Mouse (Mus musculus) liver, embryonic 13.5 days (tissue): Measurements from ENCODE around the gene Sfpq. TPM values are rescaled to one million over a fixed set of nuclear protein-coding genes. Genes with fewer than 3 reads are reported as not detected.
"Not testable (repeated sequence)": the region's sequence is repeated elsewhere in the genome, so short reads cannot be mapped to it uniquely, and the experiment has no call there.

Experiments used
- ATAC-seq: fragments of 200-750 bp; cut with Nextera tagmentation; 2 replicates; pipeline ENCODE4 v1.8.0; 2017; ENCODE audit warnings: low read depth, mild to moderate bottlenecking, moderate number of reproducible peaks, moderate library complexity
- DNase-seq: peaks from one replicate; pipeline ENCODE4 v3.0.0; 2022
- H3K27ac ChIP-seq: fragments of 300-500 bp; sonication (generic); 2 replicates; pipeline ENCODE4 v1.5.1; 2015; ENCODE audit warnings: moderate library complexity, mild to moderate bottlenecking, inconsistent platforms
- H3K27me3 ChIP-seq: fragments of 300-500 bp; sonication (generic); 2 replicates; pipeline ENCODE4 v1.6.1; 2015; ENCODE audit warnings: mild to moderate bottlenecking, inconsistent platforms
- H3K36me3 ChIP-seq: fragments of 300-500 bp; sonication (generic); 2 replicates; pipeline ENCODE4 v1.6.1; 2015; ENCODE audit warnings: mild to moderate bottlenecking, inconsistent platforms
- H3K4me1 ChIP-seq: fragments of 300-500 bp; sonication (generic); replicated peaks from 2 replicates; pipeline ENCODE4 v1.6.1; 2015; ENCODE audit warnings: inconsistent platforms
- H3K4me2 ChIP-seq: fragments of 300-500 bp; sonication (generic); 2 replicates; pipeline ENCODE4 v1.6.1; 2015; ENCODE audit warnings: inconsistent platforms, mild to moderate bottlenecking, moderate library complexity
- H3K4me3 ChIP-seq: fragments of 300-500 bp; sonication (generic); replicated peaks from 2 replicates; pipeline ENCODE4 v1.5.1; 2015; ENCODE audit warnings: mild to moderate bottlenecking, inconsistent platforms
- H3K9ac ChIP-seq: fragments of 300-500 bp; sonication (generic); 2 replicates; pipeline ENCODE4 v1.6.1; 2015; ENCODE audit warnings: mild to moderate bottlenecking, inconsistent platforms
- H3K9me3 ChIP-seq: fragments of 300-500 bp; sonication (generic); replicated peaks from 2 replicates; pipeline ENCODE4 v1.6.1; 2016; ENCODE audit warnings: inconsistent platforms
- whole genome bisulfite sequencing: fragments of 180-500 bp; shearing (Covaris S2); methylation state at CpG from one replicate; pipeline ENCODE4 v1.1.7; 2015; ENCODE audit not compliant: insufficient replicate concordance; 5-methylcytosine and 5-hydroxymethylcytosine counted together
- polyA plus RNA-seq: library from polyadenylated mRNA; unstranded; fragments of >200 nt; fragmentation: Nextera tagmentation; extraction: Ambion mirVana; gene quantifications from 2 replicates; pipeline ENCODE4 v1.2.1, GENCODE M21; 2015

Gene Sfpq
- polyA plus RNA-seq = 35.2 and 39.2 TPM in 2 replicates

DNA sequence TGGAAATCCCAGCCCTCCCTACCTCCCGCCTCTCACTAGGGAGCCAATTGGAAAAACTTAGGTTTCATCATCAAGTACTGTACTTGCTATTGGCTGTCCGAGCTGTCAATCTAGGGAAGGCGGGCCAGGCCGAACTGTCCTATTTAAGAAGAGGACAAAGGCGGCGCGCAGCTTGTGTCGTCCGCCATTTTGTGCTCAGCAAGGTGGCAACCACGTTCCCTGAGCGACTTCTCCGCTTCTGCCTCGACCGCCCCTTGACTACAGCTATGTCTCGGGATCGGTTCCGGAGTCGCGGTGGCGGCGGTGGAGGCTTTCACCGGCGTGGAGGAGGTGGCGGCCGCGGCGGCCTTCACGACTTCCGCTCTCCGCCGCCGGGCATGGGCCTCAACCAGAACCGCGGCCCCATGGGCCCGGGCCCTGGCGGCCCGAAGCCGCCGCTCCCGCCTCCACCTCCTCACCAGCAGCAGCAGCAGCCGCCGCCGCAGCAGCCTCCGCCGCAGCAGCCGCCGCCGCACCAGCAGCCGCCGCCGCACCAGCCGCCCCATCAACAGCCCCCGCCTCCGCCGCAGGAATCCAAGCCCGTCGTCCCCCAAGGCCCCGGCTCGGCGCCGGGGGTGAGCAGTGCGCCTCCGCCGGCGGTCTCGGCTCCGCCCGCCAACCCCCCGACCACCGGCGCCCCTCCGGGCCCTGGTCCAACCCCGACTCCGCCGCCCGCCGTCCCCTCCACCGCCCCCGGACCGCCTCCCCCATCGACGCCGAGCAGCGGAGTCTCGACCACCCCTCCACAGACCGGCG, at the start of gene Sfpq:
Gene Sfpq, plus strand, starts transcription at position 174 of the 795 bp plus-strand sequence.
- peak within 1 kb of the TSS; percentile 97 for H3K27ac ChIP-seq
- peaks cover 42% of the 10 kb centered on the region for H3K4me1 ChIP-seq
- peaks cover 39% of the 10 kb centered on the region for H3K36me3 ChIP-seq
- peak within 1 kb of the TSS; percentile 92 for H3K4me2 ChIP-seq
- ATAC-seq = peak; percentile 92
- DNase-seq = peak; percentile 99
- H3K9me3 ChIP-seq = no peaks in the 10 kb centered on the region
- WGBS = under 1% methylated on average over 79 of the region's 87 CpGs
- H3K4me3 ChIP-seq = peak within 1 kb of the TSS; percentile 100
- H3K9ac ChIP-seq = peak within 1 kb of the TSS; percentile 100
- no peaks in the 10 kb centered on the region for H3K27me3 ChIP-seq

- no peaks in the 10 kb centered on the region for H3K36me3 ChIP-seq
- H3K4me1 ChIP-seq = peaks cover 3% of the 10 kb centered on the region; the same call in 1 of the 2 replicates
- no peak overlapping the region for H3K27ac ChIP-seq
- ATAC-seq = no peak
- H3K9ac ChIP-seq = no peak overlapping the region
- no peak for DNase-seq
- H3K4me2 ChIP-seq = no peak overlapping the region
- no peak overlapping the region for H3K4me3 ChIP-seq
- H3K9me3 ChIP-seq = no peaks in the 10 kb centered on the region
- H3K27me3 ChIP-seq = no peaks in the 10 kb centered on the region
These were observed 43.7 kb upstream of the Sfpq start for GRCm38 (mm10) chr4:126977467-126977866.

DNA sequence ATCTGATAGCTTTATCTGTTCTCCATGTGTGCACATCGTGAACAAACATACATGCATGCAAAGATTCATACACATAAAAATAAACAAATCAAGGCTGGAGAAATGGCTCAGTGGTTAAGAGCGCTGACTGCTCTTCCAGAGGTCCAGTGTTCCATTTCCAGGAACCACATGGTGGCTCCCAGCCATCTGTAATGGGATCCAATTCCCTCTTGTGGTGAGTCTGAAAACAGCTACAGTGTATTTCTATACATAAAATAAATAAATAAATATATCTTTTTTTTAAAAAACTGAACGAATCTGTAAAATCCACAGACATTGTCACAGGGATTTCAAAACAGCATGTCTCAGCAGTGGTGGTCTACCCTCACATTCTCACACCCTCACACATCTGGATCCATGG, 42.4 kb upstream of the Sfpq start:
- H3K4me3 ChIP-seq = no peak overlapping the region
- peaks cover 3% of the 10 kb centered on the region; the same call in 1 of the 2 replicates for H3K4me1 ChIP-seq
- ATAC-seq (no peak), DNase-seq (no peak)
- H3K9me3 ChIP-seq = no peaks in the 10 kb centered on the region
- H3K27me3 ChIP-seq = no peaks in the 10 kb centered on the region
- H3K27ac ChIP-seq = no peak overlapping the region
- H3K4me2 ChIP-seq = no peak overlapping the region
- H3K36me3 ChIP-seq = no peaks in the 10 kb centered on the region
- WGBS = 68% methylated on average over 3 of the region's 3 CpGs
- no peak overlapping the region for H3K9ac ChIP-seq

GRCm38 (mm10) chr4:126983321-126983720, 37.8 kb upstream of the Sfpq start:
- ATAC-seq (no peak), DNase-seq (no peak)
- WGBS = 48% methylated on average over 3 of the region's 3 CpGs
- H3K9me3 ChIP-seq = no peaks in the 10 kb centered on the region
- H3K4me2 ChIP-seq = no peak overlapping the region
- H3K27ac ChIP-seq = no peak overlapping the region
- no peaks in the 10 kb centered on the region for H3K27me3 ChIP-seq
- no peaks in the 10 kb centered on the region for H3K4me1 ChIP-seq
- H3K9ac ChIP-seq = no peak overlapping the region
- no peak overlapping the region for H3K4me3 ChIP-seq
- no peaks in the 10 kb centered on the region for H3K36me3 ChIP-seq

- not testable (repeated sequence) for H3K4me2 ChIP-seq, H3K9me3 ChIP-seq, H3K9ac ChIP-seq, H3K4me1 ChIP-seq, H3K4me3 ChIP-seq, H3K27ac ChIP-seq, ATAC-seq, H3K27me3 ChIP-seq, H3K36me3 ChIP-seq, DNase-seq
- 73% methylated on average over 13 of the region's 13 CpGs for WGBS
These were observed 37.2 kb upstream of the Sfpq start for GRCm38 (mm10) chr4:126983736-126984525.

- H3K4me1 ChIP-seq = no peaks in the 10 kb centered on the region
- no peaks in the 10 kb centered on the region for H3K9me3 ChIP-seq
- H3K4me3 ChIP-seq = no peak overlapping the region
- no peaks in the 10 kb centered on the region for H3K27me3 ChIP-seq
- ATAC-seq = no peak
- no peaks in the 10 kb centered on the region for H3K36me3 ChIP-seq
- DNase-seq = no peak
- H3K27ac ChIP-seq = no peak overlapping the region
- H3K9ac ChIP-seq = no peak overlapping the region
- WGBS = 60% methylated on average over 5 of the region's 5 CpGs
- no peak overlapping the region for H3K4me2 ChIP-seq
These were observed 34.4 kb upstream of the Sfpq start for GRCm38 (mm10) chr4:126986768-126987167.

DNA sequence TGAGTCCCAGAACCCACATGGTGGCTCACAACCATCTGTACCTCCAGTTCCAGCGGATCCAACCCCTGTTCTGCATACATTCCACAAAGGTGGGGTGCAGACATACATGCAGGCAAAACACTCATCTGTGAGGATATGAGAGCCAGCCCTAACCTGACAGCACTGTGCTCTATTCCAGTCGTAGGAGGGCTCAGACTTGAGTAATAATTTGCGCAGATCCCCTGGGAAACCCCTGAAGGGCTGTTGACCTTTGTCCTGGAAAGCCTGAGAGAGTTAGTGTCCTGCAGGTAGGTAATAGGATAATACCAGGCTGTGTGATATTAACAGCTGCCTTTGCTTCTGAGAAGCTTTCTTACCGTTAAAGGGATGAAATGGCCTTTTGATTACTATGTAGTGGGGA, 32.6 kb upstream of the Sfpq start:
- Histone ChIP-seq H3K27me3 (no peaks in the 10 kb centered on the region), H3K4me1 (no peaks in the 10 kb centered on the region), H3K4me3 (no peak overlapping the region), H3K9ac (no peak overlapping the region), H3K9me3 (no peaks in the 10 kb centered on the region), H3K36me3 (no peaks in the 10 kb centered on the region), H3K27ac (no peak overlapping the region), H3K4me2 (no peak overlapping the region)
- ATAC-seq = peak; percentile 54; the same call in 1 of the 2 replicates
- WGBS = 60% methylated on average over 4 of the region's 4 CpGs
- DNase-seq = no peak

DNA sequence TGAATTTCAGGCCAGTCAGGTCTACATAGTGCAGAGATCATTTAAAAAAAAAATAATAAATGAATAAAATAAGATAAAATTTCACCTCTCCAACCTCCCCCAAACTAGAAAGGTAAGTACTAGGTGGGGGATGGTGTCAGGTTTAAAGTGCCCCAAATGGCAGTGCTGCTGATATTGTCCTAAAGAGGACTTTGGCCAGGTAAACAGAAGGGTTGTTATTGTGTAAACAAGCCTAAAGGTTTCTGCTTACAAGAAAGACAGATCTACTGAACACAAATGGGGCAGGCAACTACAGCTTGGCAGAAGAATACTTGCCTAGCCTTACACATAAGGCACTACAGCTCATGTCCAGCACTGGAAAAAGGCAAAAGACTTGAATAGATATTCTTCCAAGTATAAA, 30.6 kb upstream of the Sfpq start:
- Histone ChIP-seq H3K9me3 (no peaks in the 10 kb centered on the region), H3K4me1 (no peaks in the 10 kb centered on the region), H3K4me3 (no peak overlapping the region), H3K27ac (no peak overlapping the region), H3K9ac (no peak overlapping the region), H3K36me3 (no peaks in the 10 kb centered on the region), H3K4me2 (no peak overlapping the region), H3K27me3 (no peaks in the 10 kb centered on the region)
- DNase-seq (no peak), ATAC-seq (peak; percentile 39; the same call in 1 of the 2 replicates)

DNA sequence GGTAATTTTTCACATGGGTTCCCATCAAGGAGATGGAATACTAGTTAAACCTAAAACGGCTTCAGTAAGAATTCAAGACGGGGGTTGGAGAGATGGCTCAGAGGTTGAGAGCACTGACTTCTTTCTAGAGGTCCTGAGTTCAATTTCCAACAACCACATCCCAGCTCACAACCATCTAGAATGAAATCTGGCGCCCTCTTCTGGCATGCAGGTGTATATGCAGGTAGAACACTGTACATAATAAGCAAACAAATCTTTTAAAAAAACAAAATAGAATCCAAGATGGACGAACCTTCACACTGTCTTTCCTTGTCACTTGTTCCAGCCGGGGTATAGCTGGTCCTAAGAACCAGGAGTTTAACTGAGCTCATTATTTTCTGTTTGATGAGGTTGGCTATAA, 28.8 kb upstream of the Sfpq start:
- WGBS = 40% methylated on average over 5 of the region's 5 CpGs

DNA sequence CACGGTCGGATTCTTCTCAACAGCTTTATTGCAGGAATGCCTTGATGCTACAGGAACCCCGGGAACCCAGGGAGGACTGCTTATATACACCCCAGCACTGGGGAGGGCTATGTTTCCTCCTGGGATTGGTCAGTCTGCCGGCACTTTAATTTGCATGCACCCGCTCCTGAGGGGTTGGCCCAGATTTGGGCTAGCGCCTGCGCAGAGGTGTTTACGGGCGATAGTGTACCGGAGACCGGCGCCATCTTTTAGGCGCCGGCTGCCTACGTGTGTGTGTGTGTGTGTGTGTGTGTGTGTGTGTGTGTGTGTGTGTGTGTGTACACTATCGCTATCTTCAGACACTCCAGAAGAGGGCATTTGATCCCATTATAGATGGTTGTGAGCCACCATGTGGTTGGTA, 21.8 kb upstream of the Sfpq start:
- H3K9ac ChIP-seq, H3K4me3 ChIP-seq, H3K27me3 ChIP-seq, H3K4me1 ChIP-seq, H3K9me3 ChIP-seq, ATAC-seq, DNase-seq, H3K4me2 ChIP-seq, H3K36me3 ChIP-seq, H3K27ac ChIP-seq: not testable (repeated sequence)
- WGBS = 94% methylated on average over 15 of the region's 16 CpGs

More for the DNA sequence above, 28.8 kb upstream of the Sfpq start:
- H3K27ac ChIP-seq = no peak overlapping the region
- no peaks in the 10 kb centered on the region for H3K36me3 ChIP-seq
- H3K4me1 ChIP-seq = no peaks in the 10 kb centered on the region
- ATAC-seq (no peak), DNase-seq (peak; percentile 27)
- H3K27me3 ChIP-seq = no peaks in the 10 kb centered on the region
- no peak overlapping the region for H3K9ac ChIP-seq
- H3K4me2 ChIP-seq = no peak overlapping the region
- H3K9me3 ChIP-seq = no peaks in the 10 kb centered on the region
- no peak overlapping the region for H3K4me3 ChIP-seq

DNA sequence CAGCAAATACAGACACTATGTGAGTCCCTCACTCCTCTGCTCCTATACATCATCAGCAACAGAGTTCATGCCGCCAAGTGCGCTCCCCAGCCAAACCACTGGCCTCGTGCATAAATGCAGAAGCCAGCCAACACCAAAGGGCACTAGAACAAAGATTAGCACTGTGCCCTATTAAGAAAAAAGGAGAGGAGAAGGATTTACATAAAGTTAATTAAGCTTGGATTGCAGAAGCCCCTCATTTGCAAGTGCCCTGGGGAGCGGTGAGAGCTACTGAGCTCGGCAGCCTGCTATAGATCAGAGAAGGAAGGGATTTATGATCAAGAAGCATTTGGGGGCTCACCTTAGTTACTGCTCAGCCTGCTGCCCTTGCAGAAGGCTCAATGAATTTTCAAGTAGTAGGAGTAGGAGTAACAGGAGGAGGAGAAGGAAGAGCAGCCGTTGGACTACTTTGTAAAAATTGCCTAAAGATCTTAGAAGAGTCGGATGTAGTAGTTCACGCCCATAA, 20.5 kb upstream of the Sfpq start:
- no peak for ATAC-seq
- H3K27me3 ChIP-seq = peaks cover 10% of the 10 kb centered on the region; the same call in 1 of the 2 replicates
- no peak overlapping the region for H3K27ac ChIP-seq
- H3K9me3 ChIP-seq = no peaks in the 10 kb centered on the region
- no peak overlapping the region for H3K4me2 ChIP-seq
- H3K4me1 ChIP-seq = 0 out of 2 replicates have a peak, but pooled peaks cover 6% of the 10 kb centered on the region
- DNase-seq = no peak
- no peak overlapping the region for H3K9ac ChIP-seq
- no peaks in the 10 kb centered on the region for H3K36me3 ChIP-seq
- H3K4me3 ChIP-seq = no peak overlapping the region
- WGBS = 44% methylated on average over 8 of the region's 8 CpGs
